Mouse (Mus musculus) brown adipose tissue, adult 24 weeks (tissue): ENCODE results near the gene Gcm1. TPM values are rescaled to one million over a fixed set of nuclear protein-coding genes. Genes with fewer than 3 reads are reported as not detected.

Experiments
- polyA plus RNA-seq: library from polyadenylated mRNA; stranded (reverse); fragments of >200 nt; gene quantifications from 2 replicates; pipeline ENCODE4 v1.2.4, GENCODE M21; 2012; ENCODE audit not compliant: missing spikeins, insufficient read depth, insufficient read length

Gene Gcm1
- polyA plus RNA-seq, 1 experiment = not detected

Other genes starting within 250 kb of the Gcm1 start
- gene Elovl5, start 134.6 kb upstream of the Gcm1 start, polyA plus RNA-seq = 85.7 and 123 TPM in 2 replicates
- gene Fbxo9, start 57.1 kb downstream of the Gcm1 start, polyA plus RNA-seq = 66.7 and 70.2 TPM in 2 replicates
- 21.8 and 23.4 TPM in 2 replicates for gene Ick, start 57.3 kb downstream of the Gcm1 start, polyA plus RNA-seq
- 174 and 194 TPM in 2 replicates for gene Gsta4, start 130.8 kb downstream of the Gcm1 start, polyA plus RNA-seq
- not detected in 2 replicates for gene Gsta1, start 178.7 kb downstream of the Gcm1 start, polyA plus RNA-seq
- gene Gm3776, start 205.2 kb downstream of the Gcm1 start, polyA plus RNA-seq = 1.2 TPM in 1 of 2 replicates, not detected in the other
- not detected in 2 replicates for gene Gm10639, start 238.0 kb downstream of the Gcm1 start, polyA plus RNA-seq